Mouse (Mus musculus) ES-Bruce4 (cell line): ENCODE results near the gene Gpc1.

Source experiments
- CTCF ChIP-seq: IDR thresholded peaks from one replicate; pipeline ENCODE4 v1.8.1; 2011; ENCODE audit warnings: low read depth, low read length
- EP300 ChIP-seq: IDR thresholded peaks from 2 replicates; pipeline ENCODE4 v1.6.1; 2011; ENCODE audit warnings: low read depth, low read length; ENCODE audit not compliant: insufficient read depth
- POLR2A ChIP-seq: IDR thresholded peaks from one replicate; pipeline ENCODE4 v1.8.1; 2011; ENCODE audit warnings: low read length; ENCODE audit not compliant: insufficient read depth

GRCm38 (mm10) chr1:92830626-92831187, 738 bp upstream of the Gpc1 start:
- TF ChIP-seq POLR2A (no peak), CTCF (no peak), EP300 (no peak)
